Mouse (Mus musculus) urinary bladder, postnatal 14 days (tissue): ENCODE measurements around the gene Proser3.
"Not testable (repeated sequence)": the region's sequence is repeated elsewhere in the genome, so short reads cannot be mapped to it uniquely, and the experiment has no call there.

Experiments used
- DNase-seq: peaks from one replicate; pipeline ENCODE4 v3.0.0; 2021; ENCODE audit warnings: low spot score

Proser3 gene

GRCm38 (mm10) chr7:30544327-30544726, 7.8 kb downstream of the Proser3 start:
- DNase-seq, result no peak

- no peak for DNase-seq
These were observed 11.5 kb downstream of the Proser3 start for GRCm38 (mm10) chr7:30540572-30540971.

DNA sequence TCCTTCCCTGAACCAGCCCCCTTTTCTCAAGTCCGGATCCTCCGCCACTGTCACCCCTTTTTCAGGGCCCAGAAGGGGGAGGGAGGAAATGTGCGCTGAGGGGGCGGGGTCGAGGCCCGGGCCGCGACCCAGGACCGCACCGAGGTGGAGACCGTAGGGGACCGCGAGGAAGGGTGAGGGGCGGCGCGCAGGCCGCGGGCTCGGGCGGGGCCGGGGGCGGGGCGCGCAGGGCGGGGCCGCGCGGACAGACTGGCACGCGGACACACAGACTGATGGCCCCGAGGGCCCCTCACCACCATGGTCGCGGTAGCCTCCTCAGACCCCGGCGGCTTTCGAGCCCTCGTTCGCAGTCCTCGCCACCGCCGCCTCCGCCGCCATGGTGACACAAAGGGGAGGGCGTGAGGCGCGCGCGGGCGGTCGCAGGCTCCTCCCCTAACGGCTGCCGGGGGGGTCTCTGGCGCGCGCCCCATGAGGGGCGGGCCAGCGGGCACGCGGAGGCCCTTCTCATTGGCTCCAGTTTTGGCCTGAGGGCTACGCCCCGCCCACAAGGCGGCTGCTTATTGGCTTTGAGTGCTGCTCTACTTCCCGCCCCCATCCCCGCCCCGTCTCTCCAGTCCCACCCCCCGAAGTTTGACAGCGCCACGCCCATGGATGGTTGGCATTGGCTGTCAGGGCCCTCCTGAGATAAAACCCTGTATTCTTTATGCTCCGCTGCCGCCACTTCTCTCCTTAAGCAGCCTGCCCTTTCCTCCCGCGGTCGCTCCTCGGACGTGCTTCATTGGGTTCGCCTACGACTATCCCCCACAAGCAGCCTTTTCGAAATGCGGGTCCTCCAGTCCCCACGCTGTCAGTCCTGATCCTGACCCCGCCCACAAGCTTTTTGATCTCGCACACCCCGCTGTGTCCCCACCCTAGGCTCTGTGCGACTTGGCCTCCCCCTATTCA, 17.2 kb downstream of the Proser3 start, which contains the start of gene Arhgap33:
Gene Arhgap33 (minus strand): TSS at position 428 of the 945 bp plus-strand sequence.
- DNase-seq, result peak; percentile 95

DNA sequence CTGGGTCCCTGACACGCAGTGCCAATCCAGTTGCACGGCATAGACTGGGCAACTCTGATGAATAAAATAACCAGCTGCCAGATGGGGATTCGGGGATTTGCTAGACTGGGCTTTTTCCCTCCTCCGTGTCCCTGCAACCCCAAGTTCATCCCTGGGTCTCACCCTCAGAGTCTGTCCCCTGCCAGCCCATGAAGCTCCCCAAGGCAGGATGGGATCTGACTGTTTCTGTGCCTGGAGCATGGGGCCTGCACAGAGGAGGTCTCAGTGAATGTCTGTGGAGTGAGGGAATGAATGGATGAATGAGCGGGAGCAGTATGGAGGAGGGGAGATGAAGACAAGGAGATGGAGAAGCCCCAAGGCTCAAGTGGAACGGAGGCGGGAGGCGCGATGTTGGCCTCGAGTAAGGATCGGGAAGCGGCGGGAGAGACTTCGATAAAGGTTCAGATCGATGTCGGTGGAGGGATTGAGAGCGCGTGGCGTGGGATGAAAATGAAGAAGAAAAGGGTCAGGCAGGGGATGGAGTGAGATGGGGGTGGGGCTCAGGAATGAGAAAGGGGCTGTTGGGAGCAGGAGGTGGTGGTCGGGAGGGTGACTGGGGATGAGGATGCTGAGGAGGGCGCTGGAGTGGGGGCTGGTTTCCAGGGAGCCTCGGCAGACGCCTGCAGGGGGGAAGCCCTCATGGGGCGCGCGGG, 18.0 kb downstream of the Proser3 start:
- no peak for DNase-seq

DNA sequence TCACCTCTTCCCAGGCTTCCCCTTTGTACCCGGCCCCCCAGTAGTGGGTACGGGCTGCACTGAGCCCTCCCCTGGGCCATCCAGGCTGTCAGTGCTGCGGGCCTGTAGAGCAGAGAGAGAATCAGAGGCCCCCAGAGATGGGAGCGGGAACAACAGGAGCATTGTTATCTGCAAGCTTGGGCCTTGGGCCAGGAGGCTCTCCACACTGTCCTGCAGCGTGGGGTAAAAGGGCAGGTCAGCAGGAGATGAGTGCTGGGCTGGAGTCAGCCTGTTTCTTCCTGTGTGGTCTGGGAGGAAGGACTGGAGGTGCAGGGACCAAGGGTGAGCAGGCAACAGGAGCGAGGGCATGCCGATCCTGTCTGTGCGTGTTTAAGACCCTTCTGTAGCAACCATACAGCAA, 19.2 kb downstream of the Proser3 start:
- DNase-seq, result no peak

GRCm38 (mm10) chr7:30531291-30531815, 20.7 kb downstream of the Proser3 start:
- no peak for DNase-seq

DNA sequence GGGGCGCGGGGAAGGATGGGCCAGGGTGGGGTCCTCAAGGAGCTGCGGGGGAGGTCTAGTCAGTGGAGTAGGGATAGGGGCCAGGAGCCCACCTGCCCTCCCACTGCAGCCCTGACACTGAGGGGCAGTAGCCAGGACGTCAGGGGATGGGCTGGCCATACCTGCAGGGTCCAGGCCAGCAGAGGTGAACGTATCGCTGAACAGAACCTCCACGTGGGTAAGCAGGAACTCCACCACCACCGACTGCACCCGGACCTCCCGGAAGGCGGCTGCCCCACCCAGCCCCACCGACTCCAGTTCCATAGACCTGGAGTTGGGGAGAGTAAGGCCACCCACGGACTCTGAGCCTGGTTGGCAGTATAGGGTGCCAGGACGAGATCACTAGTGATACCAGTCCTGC, 25.1 kb downstream of the Proser3 start:
- no peak for DNase-seq

DNA sequence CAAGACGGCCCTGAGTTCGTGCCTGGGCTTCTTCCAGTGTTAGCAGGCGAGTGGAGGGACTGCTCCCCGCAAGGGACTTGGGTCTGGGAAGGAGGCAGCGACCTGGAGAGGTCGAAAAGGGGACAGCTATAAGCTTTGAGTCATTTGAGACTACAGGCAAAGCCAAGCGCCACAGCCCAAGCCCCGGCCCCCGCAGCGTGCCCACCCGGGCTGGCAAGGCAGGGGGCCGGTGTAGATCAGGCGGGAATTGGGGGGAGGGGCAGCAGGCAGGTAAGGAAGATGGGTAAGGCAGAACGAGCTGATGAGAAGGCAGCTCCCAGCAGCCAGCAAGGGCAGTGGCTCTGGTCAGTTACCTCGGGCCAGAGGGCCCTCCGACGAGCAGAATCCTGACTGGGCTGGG, 25.7 kb downstream of the Proser3 start:
- DNase-seq, result no peak

DNA sequence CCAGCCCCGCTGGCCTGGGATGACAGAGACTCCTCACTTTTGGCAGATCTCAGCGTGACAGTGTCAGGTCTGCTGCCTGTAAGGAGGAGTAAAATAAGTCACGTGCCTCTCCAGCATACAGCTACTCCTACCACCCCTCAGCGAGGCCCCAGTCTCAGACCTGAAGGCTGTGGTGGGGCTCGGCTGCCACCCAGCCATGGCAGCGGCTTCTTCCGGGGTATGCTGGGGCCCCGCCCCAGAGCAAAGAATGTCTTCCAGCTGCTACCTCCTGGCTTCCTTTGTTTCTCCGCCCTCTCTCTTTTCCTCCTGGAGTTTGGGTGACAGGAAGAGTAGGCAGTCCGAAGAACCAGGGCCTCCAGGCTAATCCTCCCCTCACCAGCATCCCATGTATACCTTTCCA, 26.1 kb downstream of the Proser3 start:
- no peak for DNase-seq

- no peak for DNase-seq
These were observed 27.6 kb downstream of the Proser3 start for GRCm38 (mm10) chr7:30524487-30524886.

DNA sequence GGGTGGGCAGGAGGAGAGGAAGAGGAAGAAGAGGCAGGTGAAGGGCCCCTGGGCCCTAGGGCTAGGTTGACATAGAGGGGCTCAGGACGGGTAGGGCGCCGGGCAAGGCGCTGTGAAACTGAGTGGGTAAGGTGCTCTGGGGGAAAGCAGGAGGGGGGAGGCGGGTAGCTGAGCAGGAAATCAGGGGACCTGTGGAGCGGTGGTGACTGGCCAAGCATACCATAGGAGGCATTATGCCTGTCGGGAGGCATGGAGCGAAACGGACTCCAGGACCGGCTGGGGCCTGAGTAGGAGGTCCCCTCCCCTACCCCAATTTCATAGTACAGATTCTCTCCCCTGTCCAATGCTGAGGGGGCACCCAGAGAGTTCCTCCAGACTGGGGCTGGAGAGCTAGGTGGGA, 29.2 kb downstream of the Proser3 start:
- DNase-seq, result no peak

DNA sequence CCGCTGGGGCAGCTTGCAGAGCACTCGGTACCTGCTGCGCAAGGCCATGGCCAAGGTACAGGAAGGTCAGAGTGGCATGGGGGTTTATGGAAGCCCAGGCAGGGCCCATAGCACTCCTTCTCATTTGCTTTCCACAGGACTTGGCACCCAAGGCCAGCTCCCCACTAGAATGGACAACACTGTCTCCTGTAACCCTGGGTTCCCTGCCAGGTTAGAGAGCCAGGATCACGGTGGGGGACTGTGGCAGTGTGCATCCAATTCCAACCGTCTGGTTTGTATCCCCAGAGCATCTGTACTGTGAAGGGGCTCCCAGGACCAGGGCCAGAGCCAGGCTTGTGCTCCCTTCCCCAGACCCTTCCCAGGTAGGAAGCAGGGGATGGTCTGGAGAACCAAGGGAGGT, 31.2 kb downstream of the Proser3 start:
- no peak for DNase-seq

DNA sequence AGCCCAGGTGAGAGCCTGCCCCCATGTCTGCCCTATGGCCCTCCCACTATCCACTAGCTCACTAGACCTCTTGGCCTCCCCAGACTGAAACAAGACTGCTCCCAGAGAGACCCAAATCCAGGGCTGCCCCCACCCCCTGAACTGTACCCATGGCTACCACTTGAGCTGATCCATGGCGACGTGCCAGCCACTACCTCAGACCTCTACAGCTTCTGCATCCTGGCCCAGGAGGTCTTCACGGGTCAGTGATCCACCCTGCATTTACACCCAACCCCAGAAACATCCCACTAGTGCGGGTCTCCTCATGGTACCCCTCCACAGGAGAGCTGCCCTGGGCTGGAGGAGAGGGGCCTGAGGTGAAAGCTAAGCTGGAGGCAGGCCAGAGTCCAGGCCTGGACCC, 31.7 kb downstream of the Proser3 start:
- no peak for DNase-seq

- DNase-seq, result no peak
These were observed 33.8 kb downstream of the Proser3 start for GRCm38 (mm10) chr7:30518325-30518724.

- DNase-seq, result no peak
These were observed 36.9 kb downstream of the Proser3 start for GRCm38 (mm10) chr7:30515003-30515760.

DNA sequence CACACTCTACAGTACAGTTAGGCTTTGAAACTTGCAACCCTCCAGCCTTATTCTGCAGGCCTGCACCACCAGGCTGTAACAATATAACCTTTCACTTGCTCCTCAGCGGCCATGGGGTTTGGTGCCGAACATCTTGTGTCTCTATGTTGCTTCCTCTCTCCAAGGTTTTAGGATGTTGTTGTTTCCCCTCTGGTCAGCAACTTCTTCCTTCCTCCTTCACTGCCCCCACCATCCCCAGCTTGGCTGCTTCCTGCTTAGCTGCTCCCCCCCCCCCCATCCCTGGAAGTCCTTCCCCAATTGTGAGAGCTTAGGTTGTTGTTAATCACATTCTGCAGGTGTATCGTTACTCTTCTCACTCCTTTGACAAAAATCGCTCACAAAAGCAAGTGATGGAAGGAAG, 44.0 kb downstream of the Proser3 start:
- no peak for DNase-seq

- DNase-seq, result not testable (repeated sequence)
These were observed 50.9 kb downstream of the Proser3 start for GRCm38 (mm10) chr7:30501159-30501558.

GRCm38 (mm10) chr7:30495506-30496042, 56.5 kb downstream of the Proser3 start:
- not testable (repeated sequence) for DNase-seq

DNA sequence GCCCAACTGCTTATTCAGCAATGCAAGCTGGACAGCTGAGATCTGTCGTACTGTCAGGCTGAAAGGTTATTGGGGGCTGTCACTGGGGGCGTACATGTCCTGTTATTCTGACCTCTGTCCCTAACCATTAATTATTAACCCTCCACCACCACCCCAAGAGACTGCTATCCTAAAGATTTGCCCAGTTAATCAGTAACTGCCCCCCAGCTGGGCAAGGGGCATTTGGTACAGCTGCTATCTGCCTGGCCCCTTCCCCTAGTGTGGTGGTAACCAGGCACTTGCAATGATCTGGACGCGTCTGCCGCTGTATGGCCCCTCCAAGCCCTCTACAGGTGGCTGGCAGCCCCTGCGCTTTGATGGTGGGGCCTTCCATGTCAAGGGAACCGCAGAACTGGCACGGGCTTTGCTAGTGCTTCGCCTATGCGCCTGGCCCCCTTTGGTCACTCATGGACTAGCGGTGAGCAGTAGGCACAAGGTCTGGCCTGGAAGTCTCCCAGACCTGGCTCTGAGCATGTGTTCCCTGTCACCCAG, 58.6 kb downstream of the Proser3 start, which contains the start of gene Prodh2:
Gene Prodh2 (plus strand): TSS at position 222 of the 531 bp plus-strand sequence.
- no peak for DNase-seq

- peak; percentile 82 for DNase-seq
These were observed 59.3 kb downstream of the Proser3 start for GRCm38 (mm10) chr7:30492765-30493164.

DNA sequence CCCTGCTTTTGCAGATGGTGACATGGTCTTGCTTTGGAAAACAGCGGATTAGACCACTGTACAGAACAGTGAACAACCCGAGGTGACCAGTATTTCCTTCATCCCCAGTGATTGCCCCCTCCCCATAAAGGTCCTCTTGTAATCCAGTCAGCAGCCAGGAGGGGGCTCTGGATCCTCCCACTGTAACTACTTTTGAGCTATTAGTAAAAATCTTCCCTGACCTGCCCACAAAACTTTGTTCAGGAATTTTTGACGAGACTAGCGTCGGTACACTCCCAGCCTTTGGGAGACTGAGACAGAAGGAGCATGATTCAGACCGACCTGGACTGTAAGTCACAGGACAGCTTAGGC, 61.2 kb downstream of the Proser3 start:
- no peak for DNase-seq
